Mouse (Mus musculus) ES-Bruce4 (cell line): ENCODE data around the gene Slc7a14. TPM values are rescaled to one million over a fixed set of nuclear protein-coding genes. Genes with fewer than 3 reads are reported as not detected.

Source experiments
- H3K27ac ChIP-seq: 2 replicates; pipeline ENCODE4 v1.5.1; 2012; ENCODE audit warnings: low read length, inconsistent platforms; ENCODE audit not compliant: insufficient read depth
- H3K27me3 ChIP-seq: 2 replicates; pipeline ENCODE4 v1.6.1; 2012; ENCODE audit warnings: mild to moderate bottlenecking, low read length, inconsistent platforms; ENCODE audit not compliant: control insufficient read depth, poor library complexity, insufficient read depth, severe bottlenecking
- H3K36me3 ChIP-seq: 2 replicates; pipeline ENCODE4 v1.6.1; 2012; ENCODE audit warnings: inconsistent platforms, mild to moderate bottlenecking, low read length, moderate library complexity; ENCODE audit not compliant: control insufficient read depth, poor library complexity, insufficient read depth, severe bottlenecking
- H3K4me1 ChIP-seq: one replicate; pipeline ENCODE4 v1.8.1; 2011; ENCODE audit warnings: low read length; ENCODE audit not compliant: control insufficient read depth, insufficient read depth
- H3K4me3 ChIP-seq: 2 replicates; pipeline ENCODE4 v1.5.1; 2011; ENCODE audit warnings: low read depth, mild to moderate bottlenecking, low read length
- H3K9ac ChIP-seq: 2 replicates; pipeline ENCODE4 v1.6.1; 2012; ENCODE audit warnings: low read depth, mild to moderate bottlenecking, inconsistent platforms; ENCODE audit not compliant: poor library complexity, severe bottlenecking
- H3K9me3 ChIP-seq: replicated peaks from 2 replicates; pipeline ENCODE4 v1.6.1; 2012; ENCODE audit warnings: mild to moderate bottlenecking, low read length, inconsistent platforms; ENCODE audit not compliant: control insufficient read depth, poor library complexity, insufficient read depth, severe bottlenecking
- CTCF ChIP-seq: IDR thresholded peaks from one replicate; pipeline ENCODE4 v1.8.1; 2011; ENCODE audit warnings: low read depth, low read length
- EP300 ChIP-seq: IDR thresholded peaks from 2 replicates; pipeline ENCODE4 v1.6.1; 2011; ENCODE audit warnings: low read depth, low read length; ENCODE audit not compliant: insufficient read depth
- POLR2A ChIP-seq: IDR thresholded peaks from one replicate; pipeline ENCODE4 v1.8.1; 2011; ENCODE audit warnings: low read length; ENCODE audit not compliant: insufficient read depth
- polyA plus RNA-seq: library from polyadenylated mRNA; stranded (reverse); fragments of >200 nt; gene quantifications from 2 replicates; pipeline ENCODE4 v1.2.4, GENCODE M21; 2011; ENCODE audit warnings: low read depth; ENCODE audit not compliant: missing spikeins, insufficient read depth, insufficient read length

Slc7a14 gene
- polyA plus RNA-seq, 1 experiment = 0.10 TPM

- H3K4me1 ChIP-seq = no peaks in the 10 kb centered on the region
- no peak for TF ChIP-seq POLR2A
- no peaks in the 10 kb centered on the region for H3K27me3 ChIP-seq
- H3K4me3 ChIP-seq = no peak overlapping the region
- H3K9ac ChIP-seq = no peak overlapping the region
- no peaks in the 10 kb centered on the region for H3K9me3 ChIP-seq
- no peak overlapping the region for H3K27ac ChIP-seq
- H3K36me3 ChIP-seq = no peaks in the 10 kb centered on the region
Observed at GRCm38 (mm10) chr3:31212205-31213038, 97.8 kb downstream of the Slc7a14 start.

DNA sequence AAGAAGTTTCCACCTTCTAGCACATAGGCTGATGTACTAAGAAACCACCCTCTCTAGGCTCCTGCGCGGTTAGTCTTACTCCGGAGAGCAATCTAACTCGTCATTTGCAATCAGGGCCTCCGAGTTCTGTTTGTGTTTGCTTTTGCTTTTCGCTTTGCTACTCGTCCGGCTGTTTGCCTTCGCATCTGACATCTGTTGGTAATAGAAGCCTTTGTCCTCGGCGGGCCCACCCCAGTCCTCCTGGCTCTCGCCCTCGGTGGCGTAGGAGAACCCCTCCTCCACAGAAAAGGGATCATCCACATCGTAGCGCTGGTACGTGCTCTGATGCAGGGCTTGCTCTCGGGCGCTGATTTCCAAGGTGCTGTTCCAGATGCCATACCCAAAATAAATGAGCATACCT, 101.2 kb downstream of the Slc7a14 start:
- no peak overlapping the region for H3K4me3 ChIP-seq
- H3K4me1 ChIP-seq = no peaks in the 10 kb centered on the region
- no peaks in the 10 kb centered on the region for H3K27me3 ChIP-seq

GRCm38 (mm10) chr3:31208458-31208994, 101.7 kb downstream of the Slc7a14 start:
- Histone ChIP-seq H3K36me3 (no peaks in the 10 kb centered on the region), H3K9ac (no peak overlapping the region), H3K9me3 (no peaks in the 10 kb centered on the region), H3K27me3 (no peaks in the 10 kb centered on the region), H3K4me3 (no peak overlapping the region), H3K27ac (no peak overlapping the region), H3K4me1 (no peaks in the 10 kb centered on the region)
- TF ChIP-seq CTCF = no peak
- 0 out of 2 replicates have a peak, but pooled peaks have one; percentile 36 for TF ChIP-seq EP300

More for the DNA sequence above, 101.2 kb downstream of the Slc7a14 start:
- no peak overlapping the region for H3K27ac ChIP-seq
- H3K36me3 ChIP-seq = no peaks in the 10 kb centered on the region
- TF ChIP-seq CTCF = no peak
- TF ChIP-seq POLR2A = no peak
- TF ChIP-seq EP300 = 0 out of 2 replicates have a peak, but pooled peaks have one; percentile 12
- H3K9ac ChIP-seq = no peak overlapping the region
- no peaks in the 10 kb centered on the region for H3K9me3 ChIP-seq

- H3K4me1 ChIP-seq = no peaks in the 10 kb centered on the region
- TF ChIP-seq POLR2A = no peak
- TF ChIP-seq CTCF = no peak
- TF ChIP-seq EP300 = no peak
- H3K27me3 ChIP-seq = no peaks in the 10 kb centered on the region
- no peaks in the 10 kb centered on the region for H3K9me3 ChIP-seq
- H3K27ac ChIP-seq = no peak overlapping the region
- H3K4me3 ChIP-seq = no peak overlapping the region
- no peaks in the 10 kb centered on the region for H3K36me3 ChIP-seq
- no peak overlapping the region for H3K9ac ChIP-seq
Observed at GRCm38 (mm10) chr3:31208046-31208445, 102.1 kb downstream of the Slc7a14 start.

GRCm38 (mm10) chr3:31205167-31205566, 105.0 kb downstream of the Slc7a14 start:
- H3K27me3 ChIP-seq = no peaks in the 10 kb centered on the region
- no peaks in the 10 kb centered on the region for H3K36me3 ChIP-seq
- H3K27ac ChIP-seq = no peak overlapping the region
- no peak overlapping the region for H3K9ac ChIP-seq
- no peak overlapping the region for H3K4me3 ChIP-seq
- TF ChIP-seq CTCF (no peak), POLR2A (no peak), EP300 (no peak)
- no peaks in the 10 kb centered on the region for H3K4me1 ChIP-seq
- H3K9me3 ChIP-seq = no peaks in the 10 kb centered on the region

GRCm38 (mm10) chr3:31203947-31204346, 106.2 kb downstream of the Slc7a14 start:
- TF ChIP-seq CTCF = peak; percentile 29
- no peak for TF ChIP-seq POLR2A
- no peaks in the 10 kb centered on the region for H3K9me3 ChIP-seq
- H3K9ac ChIP-seq = no peak overlapping the region
- H3K27me3 ChIP-seq = no peaks in the 10 kb centered on the region
- no peaks in the 10 kb centered on the region for H3K36me3 ChIP-seq
- H3K4me3 ChIP-seq = no peak overlapping the region
- H3K4me1 ChIP-seq = no peaks in the 10 kb centered on the region
- H3K27ac ChIP-seq = no peak overlapping the region
